Mouse (Mus musculus) liver, embryonic 12.5 days (tissue): Measurements from ENCODE around the gene Ccne1. TPM values are rescaled to one million over a fixed set of nuclear protein-coding genes. Genes with fewer than 3 reads are reported as not detected.
A peak's percentile ranks its signal among the peaks of the same experiment; 100 is the strongest.

Experiments
- ATAC-seq: fragments of 200-750 bp; cut with Nextera tagmentation; 2 replicates; pipeline ENCODE4 v1.8.0; 2017; ENCODE audit warnings: moderate number of reproducible peaks, mild to moderate bottlenecking, moderate library complexity
- H3K27ac ChIP-seq: fragments of 300-500 bp; sonication (generic); 2 replicates; pipeline ENCODE4 v1.5.1; 2016; ENCODE audit warnings: mild to moderate bottlenecking
- H3K27me3 ChIP-seq: fragments of 300-500 bp; sonication (generic); replicated peaks from 2 replicates; pipeline ENCODE4 v1.6.1; 2016; ENCODE audit warnings: mild to moderate bottlenecking, moderate library complexity
- H3K36me3 ChIP-seq: fragments of 300-500 bp; sonication (generic); 2 replicates; pipeline ENCODE4 v1.6.1; 2016; ENCODE audit warnings: mild to moderate bottlenecking, moderate library complexity
- H3K4me1 ChIP-seq: fragments of 300-500 bp; sonication (generic); 2 replicates; pipeline ENCODE4 v1.6.1; 2016
- H3K4me2 ChIP-seq: fragments of 300-500 bp; sonication (generic); 2 replicates; pipeline ENCODE4 v1.6.1; 2016; ENCODE audit warnings: mild to moderate bottlenecking, moderate library complexity
- H3K4me3 ChIP-seq: fragments of 300-500 bp; sonication (generic); 2 replicates; pipeline ENCODE4 v1.5.1; 2016; ENCODE audit warnings: mild to moderate bottlenecking, moderate library complexity
- H3K9ac ChIP-seq: fragments of 300-500 bp; sonication (generic); 2 replicates; pipeline ENCODE4 v1.6.1; 2016; ENCODE audit warnings: mild to moderate bottlenecking, moderate library complexity
- H3K9me3 ChIP-seq: fragments of 300-500 bp; sonication (generic); replicated peaks from 2 replicates; pipeline ENCODE4 v1.6.1; 2016; ENCODE audit warnings: mild to moderate bottlenecking, moderate library complexity
- WGBS: fragments of 180-500 bp; shearing (Covaris S2); methylation state at CpG from one replicate; pipeline ENCODE4 v1.1.7; 2016; ENCODE audit not compliant: insufficient replicate concordance; 5-methylcytosine and 5-hydroxymethylcytosine counted together
- polyA plus RNA-seq: library from polyadenylated mRNA; unstranded; fragments of >200 nt; fragmentation: Nextera tagmentation; extraction: Ambion mirVana; gene quantifications from 2 replicates; pipeline ENCODE4 v1.2.1, GENCODE M21; 2016

Gene Ccne1
- polyA plus RNA-seq, 1 experiment from 2014 or later, result 150 TPM

DNA sequence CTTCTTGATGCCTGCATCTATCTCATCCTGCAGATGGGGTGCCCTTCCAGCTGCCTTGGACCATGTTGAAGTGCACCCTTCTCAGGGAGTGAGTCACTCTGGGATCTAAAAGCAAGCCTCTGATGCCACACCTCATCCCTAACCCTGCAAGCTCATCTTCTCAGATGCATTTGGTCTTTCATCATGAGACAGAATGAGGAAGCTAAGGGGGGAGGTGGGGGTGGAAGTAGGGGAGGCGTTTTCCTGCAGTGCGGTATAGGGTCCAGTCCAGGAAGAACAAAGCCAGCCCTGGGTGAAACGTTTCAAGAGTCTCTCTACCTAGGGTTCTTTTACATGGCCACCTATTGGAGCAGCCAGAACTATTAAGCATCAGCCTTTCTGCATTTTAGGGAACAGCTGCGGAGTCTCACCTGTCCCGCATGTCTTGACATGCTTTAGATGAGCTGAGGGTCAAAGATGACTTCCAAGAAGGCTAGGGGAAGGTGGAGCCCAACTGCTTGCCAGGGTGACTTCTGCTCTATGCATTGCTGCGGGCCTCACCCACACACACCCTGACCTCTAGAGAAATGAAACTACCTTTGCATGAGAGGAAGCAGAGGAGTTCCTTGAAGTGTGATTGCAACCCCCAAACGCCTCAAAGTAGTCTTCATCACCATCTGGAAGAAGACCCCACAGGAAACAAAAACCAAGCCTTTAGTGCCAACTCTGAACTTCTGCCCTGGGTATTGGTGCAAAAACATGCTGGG, 17.2 kb downstream of the Ccne1 start:
- Histone ChIP-seq H3K9me3 (0 out of 2 replicates have a peak, but pooled peaks cover 4% of the 10 kb centered on the region), H3K36me3 (no peaks in the 10 kb centered on the region), H3K27ac (no peak overlapping the region), H3K4me1 (peaks cover 23% of the 10 kb centered on the region), H3K4me3 (no peak overlapping the region), H3K4me2 (no peak overlapping the region), H3K9ac (no peak overlapping the region), H3K27me3 (no peaks in the 10 kb centered on the region; the same call in none of the 2 replicates)
- ATAC-seq, result no peak
- 36% methylated on average over 7 of the region's 7 CpGs for WGBS

- Histone ChIP-seq H3K4me3 (no peak overlapping the region), H3K27ac (no peak overlapping the region), H3K27me3 (no peaks in the 10 kb centered on the region; the same call in none of the 2 replicates), H3K4me2 (no peak overlapping the region), H3K9ac (no peak overlapping the region), H3K4me1 (peaks cover 31% of the 10 kb centered on the region), H3K9me3 (0 out of 2 replicates have a peak, but pooled peaks cover 4% of the 10 kb centered on the region), H3K36me3 (no peaks in the 10 kb centered on the region)
- WGBS, result 33% methylated on average over 2 of the region's 2 CpGs
- ATAC-seq, result no peak
These were observed 18.9 kb downstream of the Ccne1 start for GRCm38 (mm10) chr7:38088456-38088855.

- Histone ChIP-seq H3K36me3 (no peaks in the 10 kb centered on the region), H3K4me3 (no peak overlapping the region), H3K27me3 (no peaks in the 10 kb centered on the region; the same call in none of the 2 replicates), H3K27ac (no peak overlapping the region), H3K9me3 (0 out of 2 replicates have a peak, but pooled peaks cover 4% of the 10 kb centered on the region), H3K9ac (no peak overlapping the region), H3K4me2 (no peak overlapping the region), H3K4me1 (peaks cover 31% of the 10 kb centered on the region)
- 76% methylated on average over 8 of the region's 8 CpGs for WGBS
- no peak for ATAC-seq
These were observed 19.5 kb downstream of the Ccne1 start for GRCm38 (mm10) chr7:38087856-38088255.

- Histone ChIP-seq H3K27ac (no peak overlapping the region), H3K27me3 (no peaks in the 10 kb centered on the region; the same call in none of the 2 replicates), H3K4me1 (peaks cover 31% of the 10 kb centered on the region), H3K9ac (no peak overlapping the region), H3K36me3 (no peaks in the 10 kb centered on the region), H3K9me3 (0 out of 2 replicates have a peak, but pooled peaks cover 4% of the 10 kb centered on the region), H3K4me3 (no peak overlapping the region), H3K4me2 (peak overlapping the region; percentile 84)
- no peak for ATAC-seq
- 59% methylated on average over 8 of the region's 8 CpGs for WGBS
These were observed 20.9 kb downstream of the Ccne1 start for GRCm38 (mm10) chr7:38086401-38086800.

DNA sequence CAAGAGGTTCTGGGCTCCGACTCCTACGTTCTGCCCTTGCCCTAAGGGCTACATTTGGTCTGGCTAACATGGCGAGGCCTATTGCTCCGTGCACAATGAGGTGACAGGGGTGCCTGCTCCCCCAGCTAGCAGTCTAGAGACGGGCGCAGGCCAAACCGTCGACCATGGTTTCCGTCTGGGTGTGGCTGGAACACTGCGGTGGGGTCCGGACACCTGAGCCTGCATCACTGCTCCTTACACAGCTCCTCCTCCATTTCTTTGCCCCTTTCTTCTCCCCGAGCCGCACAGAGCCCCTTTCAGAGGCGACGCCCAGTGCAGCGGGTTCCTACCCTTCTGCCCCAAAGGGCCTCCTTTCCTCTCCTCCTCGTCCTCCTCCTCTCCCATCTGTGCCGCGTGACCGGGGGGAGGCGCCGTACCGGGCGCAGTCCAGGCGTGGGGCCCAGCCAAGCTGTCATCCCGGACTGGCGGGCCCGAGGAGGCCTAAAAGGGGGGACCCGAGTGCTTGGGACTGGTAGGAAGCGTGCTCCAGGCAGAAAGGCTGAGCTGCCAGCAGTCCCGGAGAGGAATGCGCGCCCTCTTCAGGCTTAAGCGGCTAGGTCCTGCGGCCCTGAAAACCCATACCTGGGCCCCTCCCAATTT, 21.6 kb downstream of the Ccne1 start:
- no peaks in the 10 kb centered on the region; the same call in none of the 2 replicates for H3K27me3 ChIP-seq
- H3K9me3 ChIP-seq, result no peaks in the 10 kb centered on the region
- 2% methylated on average over 35 of the region's 35 CpGs for WGBS
- H3K4me1 ChIP-seq, result peaks cover 31% of the 10 kb centered on the region
- ATAC-seq, result peak; percentile 19
- peak overlapping the region; percentile 70 for H3K9ac ChIP-seq
- peak overlapping the region; percentile 84 for H3K4me2 ChIP-seq
- no peaks in the 10 kb centered on the region for H3K36me3 ChIP-seq
- peak overlapping the region; percentile 59 for H3K4me3 ChIP-seq
- H3K27ac ChIP-seq, result no peak overlapping the region

DNA sequence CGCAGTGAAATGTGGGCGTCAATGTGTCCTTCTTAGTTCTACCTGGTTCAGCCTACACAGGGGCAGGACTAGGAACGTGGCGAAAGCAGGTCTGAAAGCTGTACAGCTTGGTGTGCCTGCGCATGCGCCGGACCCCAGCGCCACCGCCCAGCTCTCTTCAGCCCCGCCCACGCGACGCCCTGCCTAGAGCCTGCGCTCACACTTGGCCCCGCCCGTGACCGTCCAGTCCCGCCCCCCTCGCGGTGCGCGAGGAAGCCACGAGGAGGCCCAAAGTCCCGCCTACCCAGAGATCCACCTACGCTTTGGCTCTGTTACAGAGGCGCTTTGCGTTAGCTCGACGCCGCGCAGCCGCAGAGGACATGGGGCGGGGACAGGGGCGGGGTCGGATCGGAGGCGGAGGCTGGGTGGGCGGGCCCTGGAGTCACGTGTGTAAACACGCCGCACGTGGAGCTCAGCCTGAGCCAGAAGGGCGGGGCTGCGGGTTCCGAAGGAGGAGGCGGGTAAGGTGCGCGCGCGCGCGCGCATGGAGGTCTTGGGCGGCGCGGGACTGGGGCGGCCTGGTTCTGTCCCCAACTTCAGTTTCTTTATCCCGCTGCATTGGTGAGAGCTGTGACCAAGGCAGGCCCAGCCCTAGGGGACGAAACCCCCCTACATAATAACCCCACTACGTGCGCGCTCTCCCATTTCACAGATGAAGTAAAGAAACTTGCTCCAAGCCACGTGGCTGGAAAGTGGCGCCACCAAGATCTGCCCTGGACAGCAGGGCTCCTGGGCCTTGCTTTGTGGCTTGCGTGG, 22.4 kb downstream of the Ccne1 start:
- under 1% methylated on average over 65 of the region's 65 CpGs for WGBS
- 0 out of 2 replicates have a peak overlapping the region, but pooled peaks have one; percentile 47 for H3K27ac ChIP-seq

DNA sequence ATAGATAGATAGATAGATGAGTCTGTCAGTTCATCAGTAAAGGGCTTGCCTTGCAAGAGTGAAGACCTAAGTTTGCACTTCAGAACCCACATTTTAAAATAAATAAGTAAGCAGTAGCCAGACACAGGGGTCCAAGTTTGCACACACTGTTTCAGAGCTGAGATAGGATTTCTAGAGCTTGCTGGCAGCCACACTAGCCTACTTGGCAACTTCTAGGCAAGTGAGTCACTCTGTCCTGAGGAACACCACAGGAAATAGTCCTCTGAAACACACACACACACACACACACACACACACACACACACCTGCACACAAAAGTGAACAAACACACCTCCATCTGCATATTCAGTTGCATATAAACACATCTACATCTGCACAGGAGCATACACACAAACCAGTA, 24.4 kb downstream of the Ccne1 start:
- Histone ChIP-seq H3K9ac (no peak overlapping the region), H3K9me3 (no peaks in the 10 kb centered on the region), H3K4me1 (peaks cover 20% of the 10 kb centered on the region), H3K27ac (no peak overlapping the region), H3K4me2 (no peak overlapping the region), H3K4me3 (no peak overlapping the region), H3K36me3 (no peaks in the 10 kb centered on the region), H3K27me3 (no peaks in the 10 kb centered on the region; the same call in none of the 2 replicates)
- no peak for ATAC-seq

More for the DNA sequence above, 22.4 kb downstream of the Ccne1 start:
- Histone ChIP-seq H3K4me3 (peak overlapping the region; percentile 59), H3K4me2 (peak overlapping the region; percentile 84), H3K4me1 (peaks cover 31% of the 10 kb centered on the region), H3K36me3 (no peaks in the 10 kb centered on the region), H3K9ac (peak overlapping the region; percentile 70), H3K9me3 (no peaks in the 10 kb centered on the region), H3K27me3 (no peaks in the 10 kb centered on the region; the same call in none of the 2 replicates)
- ATAC-seq, result peak; percentile 97

DNA sequence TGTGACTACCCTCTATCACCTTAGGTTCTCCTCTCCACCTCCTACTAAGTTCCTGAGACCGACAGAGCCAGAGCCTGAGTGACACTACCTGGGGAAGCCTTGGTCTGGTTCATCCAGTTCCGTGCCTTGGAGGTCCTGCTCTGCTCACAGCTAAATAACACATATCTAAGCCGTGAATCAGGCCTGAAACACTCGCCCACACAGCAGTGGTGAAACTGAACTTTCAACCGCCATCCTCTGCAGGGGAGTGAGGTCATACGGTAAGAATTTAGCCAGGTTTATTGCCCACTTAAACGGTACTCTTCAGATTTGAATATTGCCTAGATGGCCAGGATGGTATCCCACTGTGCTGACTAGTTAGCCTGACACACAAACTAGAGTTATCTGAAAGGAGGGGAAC, 30.1 kb downstream of the Ccne1 start:
- no peak overlapping the region for H3K9ac ChIP-seq
- 53% methylated on average over 7 of the region's 7 CpGs for WGBS
- no peak for ATAC-seq
- 0 out of 2 replicates have a peak, but pooled peaks cover 2% of the 10 kb centered on the region for H3K4me1 ChIP-seq
- no peaks in the 10 kb centered on the region for H3K36me3 ChIP-seq
- H3K9me3 ChIP-seq, result no peaks in the 10 kb centered on the region
- H3K27me3 ChIP-seq, result peaks cover 31% of the 10 kb centered on the region
- H3K4me2 ChIP-seq, result no peak overlapping the region
- H3K4me3 ChIP-seq, result no peak overlapping the region
- H3K27ac ChIP-seq, result no peak overlapping the region

GRCm38 (mm10) chr7:38075487-38075886, 31.8 kb downstream of the Ccne1 start:
- 65% methylated on average over 6 of the region's 6 CpGs for WGBS
- Histone ChIP-seq H3K36me3 (no peaks in the 10 kb centered on the region), H3K4me2 (no peak overlapping the region), H3K27ac (no peak overlapping the region), H3K9ac (no peak overlapping the region), H3K4me1 (0 out of 2 replicates have a peak, but pooled peaks cover 2% of the 10 kb centered on the region), H3K27me3 (peaks cover 32% of the 10 kb centered on the region), H3K9me3 (no peaks in the 10 kb centered on the region), H3K4me3 (no peak overlapping the region)
- ATAC-seq, result no peak

GRCm38 (mm10) chr7:38074920-38075319, 32.4 kb downstream of the Ccne1 start:
- WGBS, result 63% methylated on average over 10 of the region's 10 CpGs
- peaks cover 32% of the 10 kb centered on the region for H3K27me3 ChIP-seq
- 0 out of 2 replicates have a peak, but pooled peaks cover 2% of the 10 kb centered on the region for H3K4me1 ChIP-seq
- no peak overlapping the region for H3K27ac ChIP-seq
- H3K4me2 ChIP-seq, result no peak overlapping the region
- no peaks in the 10 kb centered on the region for H3K36me3 ChIP-seq
- H3K9me3 ChIP-seq, result no peaks in the 10 kb centered on the region
- H3K9ac ChIP-seq, result no peak overlapping the region
- ATAC-seq, result no peak
- H3K4me3 ChIP-seq, result no peak overlapping the region

DNA sequence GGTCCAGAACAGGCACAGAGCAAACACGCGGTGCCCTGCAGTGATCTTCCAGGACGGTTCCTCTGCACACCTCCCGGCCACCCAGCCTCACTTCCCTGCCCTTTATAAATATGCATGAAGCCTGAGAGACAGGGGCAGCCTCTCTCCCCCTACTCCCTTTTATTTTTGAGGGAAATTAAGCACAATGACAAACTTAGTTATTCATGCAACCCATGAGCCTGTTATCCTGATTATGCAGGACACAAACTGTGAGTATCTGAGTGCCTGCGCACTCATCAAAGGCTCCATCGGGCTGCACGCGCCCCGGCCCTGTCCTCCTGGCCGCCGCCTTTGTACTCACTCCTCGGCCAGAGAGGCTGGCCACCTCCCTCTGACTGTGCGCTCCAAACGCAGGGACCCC, 32.8 kb downstream of the Ccne1 start:
- Histone ChIP-seq H3K27me3 (peaks cover 35% of the 10 kb centered on the region), H3K36me3 (no peaks in the 10 kb centered on the region), H3K27ac (no peak overlapping the region), H3K4me2 (no peak overlapping the region), H3K4me3 (no peak overlapping the region), H3K4me1 (0 out of 2 replicates have a peak, but pooled peaks cover 2% of the 10 kb centered on the region), H3K9me3 (no peaks in the 10 kb centered on the region), H3K9ac (no peak overlapping the region)
- no peak for ATAC-seq
- 21% methylated on average over 14 of the region's 14 CpGs for WGBS
